Mouse (Mus musculus) cortical plate, adult 2 months (tissue): ENCODE data around the gene Emc7.

Experiments
- CTCF ChIP-seq: fragments of 200-500 bp; IDR thresholded peaks from 2 replicates; pipeline ENCODE4 v1.5.1; 2011; ENCODE audit warnings: mild to moderate bottlenecking, control low read depth, low read length; ENCODE audit not compliant: insufficient read depth; ENCODE audit errors: extremely low read depth
- POLR2A ChIP-seq: fragments of 200-500 bp; IDR thresholded peaks from 2 replicates; pipeline ENCODE4 v1.6.1; 2011; ENCODE audit warnings: mild to moderate bottlenecking, low read length, control low read depth; ENCODE audit not compliant: insufficient read depth; ENCODE audit errors: extremely low read depth

DNA sequence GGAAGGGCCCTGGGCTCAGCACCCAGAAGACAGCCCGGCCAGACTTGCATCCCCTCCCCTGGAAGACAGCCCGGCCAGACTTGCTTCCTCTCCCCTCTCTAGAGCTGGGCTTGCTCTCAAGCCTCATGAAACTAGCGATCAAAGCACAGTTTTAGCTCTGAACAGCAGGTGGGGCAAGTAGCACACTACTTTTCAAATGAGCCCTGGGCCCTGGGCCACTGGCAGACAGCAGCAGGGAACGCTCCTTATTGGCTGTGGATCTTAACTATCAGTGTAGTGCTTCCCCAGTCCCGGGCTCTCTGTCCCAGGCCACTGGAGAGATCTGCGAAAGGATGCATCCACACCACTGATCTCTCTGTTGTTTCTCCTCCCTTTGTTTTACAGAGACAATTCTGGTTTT is 46.4 kb downstream of the Emc7 start:
- TF ChIP-seq CTCF (peak; percentile 81), POLR2A (no peak)
